22 mouse cellular contexts compared by ENCODE assay signal in the genomic region with DNA sequence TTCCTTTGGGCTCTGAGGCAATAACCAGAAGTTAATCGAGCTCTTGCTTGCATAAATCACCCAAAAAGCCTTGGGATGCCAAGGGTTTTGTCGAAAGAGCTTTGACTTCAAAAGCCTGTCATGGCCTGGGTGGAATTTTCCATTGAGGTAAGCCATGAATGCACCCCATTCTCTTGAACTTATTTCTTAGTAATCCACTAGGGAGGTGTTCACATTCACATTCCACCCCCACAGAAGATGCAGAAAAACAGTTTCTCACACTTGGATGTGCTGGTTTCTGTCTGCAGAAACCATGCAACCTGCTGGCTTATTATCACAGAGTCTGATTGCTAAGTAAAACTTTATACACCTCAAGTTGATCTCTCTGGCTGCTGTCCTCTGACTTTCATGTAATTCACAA.
DNase-seq lines count a peak whose midpoint lies in the region; ATAC-seq and TF ChIP-seq lines count a peak whose summit lies in the region.
"Had no signal": no experiment of that assay in that cellular context is flagged by ENCODE, and none has a peak within 500 bp of the region (broad histone marks: within the 10 kb centered on the region; RNA-seq: fewer than 3 reads in every experiment).

No protein-coding gene starts in this region.

- no peaks in the 10 kb centered on the region for H3K36me3 ChIP-seq in midbrain, embryonic 11.5 days (ENCODE audit: control insufficient read depth, insufficient read depth, low read length)
- no peaks in the 10 kb centered on the region for H3K36me3 ChIP-seq in midbrain, postnatal 0 days (ENCODE audit: insufficient read depth, low read length)
- H3K36me3 ChIP-seq: G1E; heart, embryonic 15.5 days had no signal

- no peaks in the 10 kb centered on the region for H3K9me3 ChIP-seq in midbrain, embryonic 11.5 days (ENCODE audit: control insufficient read depth, low read length)
- no peaks in the 10 kb centered on the region for H3K9me3 ChIP-seq in midbrain, postnatal 0 days (ENCODE audit: low read length)
- H3K9me3 ChIP-seq: embryonic facial prominence, embryonic 13.5 days; forebrain, embryonic 13.5 days; G1E; heart, embryonic 15.5 days; hindbrain, embryonic 15.5 days had no signal

- no peak overlapping the region for H3K4me2 ChIP-seq in midbrain, embryonic 11.5 days
- no peak overlapping the region for H3K4me2 ChIP-seq in midbrain, postnatal 0 days (ENCODE audit: low read depth, low read length, poor library complexity, severe bottlenecking)
- H3K4me2 ChIP-seq: embryonic facial prominence, embryonic 13.5 days; forebrain, embryonic 13.5 days; heart, embryonic 11.5 days; heart, embryonic 15.5 days; hindbrain, embryonic 15.5 days had no signal

- peak; percentile 70 for ATAC-seq in frontal cortex, adult (ENCODE audit: low TSS enrichment)
- ATAC-seq in midbrain, embryonic 11.5 days (ENCODE audit: low FRiP score), result no peak
- ATAC-seq in midbrain, postnatal 0 days (ENCODE audit: low FRiP score), result no peak
- ATAC-seq: CD4-positive, CD25-positive, alpha-beta regulatory T cell, adult 4 months; forebrain, postnatal 0 days had no signal

- H3K4me1 ChIP-seq in midbrain, embryonic 11.5 days (ENCODE audit: control insufficient read depth, insufficient read depth, low read length), result no peaks in the 10 kb centered on the region
- no peaks in the 10 kb centered on the region for H3K4me1 ChIP-seq in midbrain, postnatal 0 days (ENCODE audit: insufficient read depth, low read length)
- H3K4me1 ChIP-seq: embryonic facial prominence, embryonic 13.5 days; heart, embryonic 15.5 days; hindbrain, embryonic 15.5 days had no signal

- no peak for TF ChIP-seq CTCF in midbrain, postnatal 0 days (IDR thresholded peaks at IDR 0.05)

- no peak overlapping the region for H3K9ac ChIP-seq in midbrain, embryonic 11.5 days (ENCODE audit: low read length)
- no peak overlapping the region for H3K9ac ChIP-seq in midbrain, postnatal 0 days (replicated peaks; ENCODE audit: low read length, poor library complexity, severe bottlenecking)
- H3K9ac ChIP-seq: embryonic facial prominence, embryonic 13.5 days; forebrain, embryonic 13.5 days; forebrain, postnatal 0 days; heart, embryonic 15.5 days; hindbrain, embryonic 15.5 days had no signal

- H3K27ac ChIP-seq in midbrain, embryonic 11.5 days (ENCODE audit: low read depth, low read length), result no peak overlapping the region
- H3K27ac ChIP-seq in midbrain, postnatal 0 days (ENCODE audit: low read depth, low read length), result no peak overlapping the region
- H3K27ac ChIP-seq: embryonic facial prominence, embryonic 13.5 days; heart, embryonic 15.5 days; hindbrain, embryonic 15.5 days had no signal

- WGBS in midbrain, embryonic 11.5 days, result 69% methylated on average over 2 of the region's 2 CpGs
- 56% methylated on average over 2 of the region's 2 CpGs for WGBS in midbrain, postnatal 0 days

- no peaks in the 10 kb centered on the region for H3K27me3 ChIP-seq in midbrain, embryonic 11.5 days (ENCODE audit: control insufficient read depth, insufficient read depth, low read length)
- no peaks in the 10 kb centered on the region for H3K27me3 ChIP-seq in midbrain, postnatal 0 days (ENCODE audit: insufficient read depth, low read length)
- H3K27me3 ChIP-seq: embryonic facial prominence, embryonic 13.5 days; forebrain, embryonic 13.5 days; heart, embryonic 15.5 days; hindbrain, embryonic 15.5 days had no signal

- H3K4me3 ChIP-seq in midbrain, embryonic 11.5 days (ENCODE audit: low read depth, low read length), result no peak overlapping the region
- no peak overlapping the region for H3K4me3 ChIP-seq in midbrain, postnatal 0 days (ENCODE audit: low read depth, low read length)
- H3K4me3 ChIP-seq: embryonic facial prominence, embryonic 13.5 days; forebrain, embryonic 13.5 days; heart, embryonic 15.5 days; hindbrain, embryonic 15.5 days had no signal

- DNase-seq in frontal cortex, postnatal 25 days (ENCODE audit: low spot score in 2 of 2), result no peak
- DNase-seq in midbrain, embryonic 11.5 days (ENCODE audit: low spot score, missing footprints), result peak; percentile 64
- no peak for DNase-seq in midbrain, postnatal 0 days (ENCODE audit: low spot score)
- peak; percentile 74 for DNase-seq in adrenal gland, postnatal 10 days
- peak; percentile 48 for DNase-seq in brain, adult 2 months (ENCODE audit: low read depth, low spot score)
- DNase-seq in cerebellum, adult 11-12 months, result no peak
- no peak for DNase-seq in heart, postnatal 4 days
- DNase-seq: B cell, adult 2 months; cerebellum, adult 18-20 months; cerebellum, adult 9-11 months; cerebellum, postnatal 36 days; forebrain, postnatal 0 days; gastrocnemius, postnatal 36 days; kidney, adult 11 months had no signal

Comparison
In these comparisons a context has a peak if more than half of its experiments do, and no peak if none do; other contexts are left out.
1. DNase-seq: peak in midbrain, embryonic 11.5 days (single experiment), adrenal gland, postnatal 10 days (single experiment) and brain, adult 2 months (single experiment); none in frontal cortex, postnatal 25 days (0 of 2), midbrain, postnatal 0 days (single experiment), cerebellum, adult 11-12 months (single experiment) and heart, postnatal 4 days (single experiment).